Mouse (Mus musculus) C2C12 (cell line): ENCODE results near the gene Rarres2. TPM values are rescaled to one million over a fixed set of nuclear protein-coding genes. Genes with fewer than 3 reads are reported as not detected.
A peak's percentile ranks its signal among the peaks of the same experiment; 100 is the strongest.

Experiments
- H3K27me3 ChIP-seq: one replicate; pipeline ENCODE4 v1.6.1; 2011; ENCODE audit not compliant: control insufficient read depth, insufficient read depth, insufficient read length
- H3K36me3 ChIP-seq: one replicate; pipeline ENCODE4 v1.6.1; 2011; ENCODE audit not compliant: control insufficient read depth, insufficient read depth
- H3K4me3 ChIP-seq: one replicate; pipeline ENCODE4 v1.5.1; 2011; ENCODE audit warnings: mild to moderate bottlenecking, control low read depth; ENCODE audit not compliant: poor library complexity, insufficient read depth, severe bottlenecking
- H3K79me2 ChIP-seq: one replicate; pipeline ENCODE4 v1.6.1; 2011; ENCODE audit not compliant: control insufficient read depth, insufficient read depth
- H3K79me3 ChIP-seq: one replicate; pipeline ENCODE4 v1.6.1; 2011; ENCODE audit warnings: low read depth, control low read depth
- H3ac ChIP-seq: one replicate; pipeline ENCODE3; 2011; ENCODE audit warnings: low read depth; ENCODE audit not compliant: control insufficient read depth, insufficient read length
- CEBPB ChIP-seq: IDR thresholded peaks from one replicate; pipeline ENCODE4 v1.6.1; 2011; ENCODE audit warnings: low read depth, mild to moderate bottlenecking, control low read depth, moderate library complexity
- CTCF ChIP-seq: IDR thresholded peaks from one replicate; pipeline ENCODE4 v1.5.1; 2011; ENCODE audit not compliant: control insufficient read depth, insufficient read depth, insufficient read length
- FOSL1 ChIP-seq: IDR thresholded peaks from one replicate; pipeline ENCODE4 v1.8.0; 2011; ENCODE audit warnings: mild to moderate bottlenecking, low read length; ENCODE audit not compliant: poor library complexity, insufficient read depth, severe bottlenecking
- MAX ChIP-seq: IDR thresholded peaks from one replicate; pipeline ENCODE4 v1.6.1; 2011; ENCODE audit warnings: mild to moderate bottlenecking, control low read depth
- MYOD1 ChIP-seq: IDR thresholded peaks from one replicate; pipeline ENCODE4 v1.6.1; 2011; ENCODE audit warnings: low read depth; ENCODE audit not compliant: control insufficient read depth, insufficient read length
- MYOG ChIP-seq: IDR thresholded peaks from one replicate; pipeline ENCODE4 v1.6.1; 2011; ENCODE audit not compliant: control insufficient read depth, insufficient read length; ENCODE audit errors: extremely low read depth
- USF1 ChIP-seq: IDR thresholded peaks from one replicate; pipeline ENCODE4 v1.6.1; 2011; ENCODE audit warnings: low read depth, mild to moderate bottlenecking, control low read depth, moderate library complexity
- polyA plus RNA-seq: library from polyadenylated mRNA; unstranded; fragments of >200 nt; fragmentation: generic; extraction: Trizol; gene quantifications from one replicate; pipeline ENCODE4 v1.2.1, GENCODE M21; 2012; ENCODE audit warnings: missing spikeins

The Rarres2 gene
- polyA plus RNA-seq, 1 experiment: 0.08 TPM

GRCm38 (mm10) chr6:48541560-48542450 lies 30.8 kb downstream of the Rarres2 start:
- Histone ChIP-seq H3ac (no peak overlapping the region), H3K4me3 (no peak overlapping the region), H3K27me3 (no peaks in the 10 kb centered on the region), H3K36me3 (no peaks in the 10 kb centered on the region), H3K79me3 (no peaks in the 10 kb centered on the region), H3K79me2 (no peaks in the 10 kb centered on the region)
- no peak for TF ChIP-seq MYOD1
- TF ChIP-seq CEBPB: peak; percentile 82

- H3K27me3 ChIP-seq: no peaks in the 10 kb centered on the region
- H3K79me2 ChIP-seq: no peaks in the 10 kb centered on the region
- H3K79me3 ChIP-seq: no peaks in the 10 kb centered on the region
- no peak for TF ChIP-seq CEBPB
- TF ChIP-seq MYOD1: no peak
- TF ChIP-seq MAX: no peak
- no peak overlapping the region for H3ac ChIP-seq
- no peak overlapping the region for H3K4me3 ChIP-seq
- no peaks in the 10 kb centered on the region for H3K36me3 ChIP-seq
Measured at GRCm38 (mm10) chr6:48540721-48541120, 31.9 kb downstream of the Rarres2 start.

- no peak overlapping the region for H3K4me3 ChIP-seq
- H3K79me3 ChIP-seq: no peaks in the 10 kb centered on the region
- TF ChIP-seq MYOD1 (no peak), FOSL1 (no peak), MYOG (no peak), USF1 (no peak), CTCF (no peak), MAX (no peak), CEBPB (no peak)
- H3K79me2 ChIP-seq: no peaks in the 10 kb centered on the region
- no peaks in the 10 kb centered on the region for H3K27me3 ChIP-seq
- H3K36me3 ChIP-seq: no peaks in the 10 kb centered on the region
- no peak overlapping the region for H3ac ChIP-seq
Measured at GRCm38 (mm10) chr6:48539860-48540259, 32.7 kb downstream of the Rarres2 start.

GRCm38 (mm10) chr6:48538841-48539737 lies 33.5 kb downstream of the Rarres2 start:
- Histone ChIP-seq H3K79me2 (no peaks in the 10 kb centered on the region), H3ac (no peak overlapping the region), H3K27me3 (no peaks in the 10 kb centered on the region), H3K79me3 (no peaks in the 10 kb centered on the region), H3K4me3 (no peak overlapping the region), H3K36me3 (no peaks in the 10 kb centered on the region)
- TF ChIP-seq CTCF (peak; percentile 17), FOSL1 (no peak)

GRCm38 (mm10) chr6:48537105-48537954 lies 35.3 kb downstream of the Rarres2 start, which contains the start of gene Atp6v0e2:
Atp6v0e2 (plus strand) TSS chr6:48537615.
- peaks cover 7% of the 10 kb centered on the region for H3K36me3 ChIP-seq

More at GRCm38 (mm10) chr6:48537105-48537954, 35.3 kb downstream of the Rarres2 start, which contains the start of gene Atp6v0e2:
- TF ChIP-seq CEBPB (no peak), MAX (no peak), CTCF (no peak), USF1 (no peak), MYOG (no peak), FOSL1 (no peak), MYOD1 (no peak)
- Histone ChIP-seq H3K79me3 (no peaks in the 10 kb centered on the region), H3K4me3 (no peak within 1 kb of the TSS), H3K79me2 (no peaks in the 10 kb centered on the region), H3ac (peak within 1 kb of the TSS; percentile 83), H3K27me3 (no peaks in the 10 kb centered on the region)
